Mouse (Mus musculus) ES-E14 (cell line): Measurements from ENCODE around the gene Ptprs.

ENCODE experiments used
- ZC3H11A ChIP-seq: IDR thresholded peaks from 2 replicates; pipeline ENCODE4 v1.6.1; 2012; ENCODE audit warnings: low read depth, mild to moderate bottlenecking, inconsistent platforms, low read length, borderline replicate concordance
- ZNF384 ChIP-seq: IDR thresholded peaks from 2 replicates; pipeline ENCODE4 v1.6.1; 2012; ENCODE audit warnings: low read depth, low read length, inconsistent platforms

GRCm38 (mm10) chr17:56453251-56453650 is 23.0 kb downstream of the Ptprs start:
- TF ChIP-seq ZC3H11A, result no peak
- no peak for TF ChIP-seq ZNF384
